Mouse (Mus musculus): ENCODE data around the gene Fbxo5. TPM values are rescaled to one million over a fixed set of nuclear protein-coding genes. Genes with fewer than 3 reads are reported as not detected.
A peak's percentile ranks its signal among the peaks of the same experiment; 100 is the strongest.

Gene Fbxo5
- polyA plus RNA-seq, 1 experiment from 2014 or later = 44.8 TPM

- no peak for DNase-seq (ENCODE audit: low spot score)
- Histone ChIP-seq H3K4me1 (ENCODE audit: control insufficient read depth, insufficient read depth, low read length) (peaks cover 16% of the 10 kb centered on the region), H3K27me3 (replicated peaks; ENCODE audit: control insufficient read depth, insufficient read depth, low read length) (no peaks in the 10 kb centered on the region), H3K36me3 (ENCODE audit: control insufficient read depth, insufficient read depth, low read length) (peaks cover 59% of the 10 kb centered on the region), H3K9me3 (ENCODE audit: control insufficient read depth, low read length) (no peaks in the 10 kb centered on the region), H3K9ac (ENCODE audit: low read depth, low read length) (no peak overlapping the region), H3K4me3 (ENCODE audit: low read depth, low read length) (no peak overlapping the region), H3K27ac (replicated peaks; ENCODE audit: low read depth, low read length) (no peak overlapping the region), H3K4me2 (ENCODE audit: low read depth, low read length) (no peak overlapping the region)
- no peak for ATAC-seq (ENCODE audit: low read depth)
- 93% methylated on average over 3 of the region's 3 CpGs for WGBS
These were observed 13.4 kb upstream of the Fbxo5 start for GRCm38 (mm10) chr10:5818772-5819171.

- ATAC-seq (ENCODE audit: low read depth) (no peak), DNase-seq (ENCODE audit: low spot score) (no peak)
- H3K9ac ChIP-seq (ENCODE audit: low read depth, low read length) = no peak overlapping the region
- no peaks in the 10 kb centered on the region for H3K9me3 ChIP-seq (ENCODE audit: control insufficient read depth, low read length)
- H3K4me3 ChIP-seq (ENCODE audit: low read depth, low read length) = no peak overlapping the region
- peaks cover 80% of the 10 kb centered on the region for H3K36me3 ChIP-seq (ENCODE audit: control insufficient read depth, insufficient read depth, low read length)
- no peak overlapping the region for H3K4me2 ChIP-seq (ENCODE audit: low read depth, low read length)
- H3K27me3 ChIP-seq (replicated peaks; ENCODE audit: control insufficient read depth, insufficient read depth, low read length) = no peaks in the 10 kb centered on the region
- 95% methylated on average over 2 of the region's 2 CpGs for WGBS
- H3K27ac ChIP-seq (replicated peaks; ENCODE audit: low read depth, low read length) = no peak overlapping the region
- no peaks in the 10 kb centered on the region for H3K4me1 ChIP-seq (ENCODE audit: control insufficient read depth, insufficient read depth, low read length)
These were observed 10.6 kb upstream of the Fbxo5 start for GRCm38 (mm10) chr10:5815968-5816367.

- H3K36me3 ChIP-seq (ENCODE audit: control insufficient read depth, insufficient read depth, low read length) = peaks cover 68% of the 10 kb centered on the region
- H3K27ac ChIP-seq (replicated peaks; ENCODE audit: low read depth, low read length) = no peak overlapping the region
- ATAC-seq (ENCODE audit: low read depth) (no peak), DNase-seq (ENCODE audit: low spot score) (no peak)
- H3K4me1 ChIP-seq (ENCODE audit: control insufficient read depth, insufficient read depth, low read length) = no peaks in the 10 kb centered on the region
- WGBS = 92% methylated on average over 11 of the region's 11 CpGs
- no peaks in the 10 kb centered on the region for H3K9me3 ChIP-seq (ENCODE audit: control insufficient read depth, low read length)
- no peak overlapping the region for H3K9ac ChIP-seq (ENCODE audit: low read depth, low read length)
- no peaks in the 10 kb centered on the region for H3K27me3 ChIP-seq (replicated peaks; ENCODE audit: control insufficient read depth, insufficient read depth, low read length)
- no peak overlapping the region for H3K4me2 ChIP-seq (ENCODE audit: low read depth, low read length)
- H3K4me3 ChIP-seq (ENCODE audit: low read depth, low read length) = no peak overlapping the region
These were observed 8.3 kb upstream of the Fbxo5 start for GRCm38 (mm10) chr10:5813724-5814123.

- H3K4me2 ChIP-seq (ENCODE audit: low read depth, low read length) = no peak overlapping the region
- no peak overlapping the region for H3K4me3 ChIP-seq (ENCODE audit: low read depth, low read length)
- ATAC-seq (ENCODE audit: low read depth) = no peak
- no peak for DNase-seq (ENCODE audit: low spot score)
- no peak overlapping the region for H3K9ac ChIP-seq (ENCODE audit: low read depth, low read length)
- peaks cover 15% of the 10 kb centered on the region for H3K36me3 ChIP-seq (ENCODE audit: control insufficient read depth, insufficient read depth, low read length)
- H3K27ac ChIP-seq (replicated peaks; ENCODE audit: low read depth, low read length) = 0 out of 2 replicates have a peak overlapping the region, but pooled peaks have one; percentile 15
- H3K4me1 ChIP-seq (ENCODE audit: control insufficient read depth, insufficient read depth, low read length) = peaks cover 3% of the 10 kb centered on the region; the same call in 1 of the 2 replicates
- 54% methylated on average over 2 of the region's 2 CpGs for WGBS
- no peaks in the 10 kb centered on the region for H3K9me3 ChIP-seq (ENCODE audit: control insufficient read depth, low read length)
- no peaks in the 10 kb centered on the region for H3K27me3 ChIP-seq (replicated peaks; ENCODE audit: control insufficient read depth, insufficient read depth, low read length)
These were observed 2.3 kb upstream of the Fbxo5 start for GRCm38 (mm10) chr10:5807683-5808082.

- Histone ChIP-seq H3K27ac (replicated peaks; ENCODE audit: low read depth, low read length) (no peak overlapping the region; the same call in 1 of the 2 replicates), H3K27me3 (replicated peaks; ENCODE audit: control insufficient read depth, insufficient read depth, low read length) (no peaks in the 10 kb centered on the region), H3K9me3 (ENCODE audit: control insufficient read depth, low read length) (no peaks in the 10 kb centered on the region), H3K9ac (ENCODE audit: low read depth, low read length) (no peak overlapping the region), H3K4me3 (ENCODE audit: low read depth, low read length) (no peak overlapping the region), H3K4me1 (ENCODE audit: control insufficient read depth, insufficient read depth, low read length) (peaks cover 5% of the 10 kb centered on the region; the same call in 1 of the 2 replicates), H3K4me2 (ENCODE audit: low read depth, low read length) (no peak overlapping the region), H3K36me3 (ENCODE audit: control insufficient read depth, insufficient read depth, low read length) (peaks cover 14% of the 10 kb centered on the region)
- ATAC-seq (ENCODE audit: low read depth) = no peak
- no peak for DNase-seq (ENCODE audit: low spot score)
- WGBS = 82% methylated on average over 4 of the region's 4 CpGs
These were observed 1.6 kb upstream of the Fbxo5 start for GRCm38 (mm10) chr10:5806996-5807395.

GRCm38 (mm10) chr10:5806416-5806815 lies 1.0 kb upstream of the Fbxo5 start:
- peak overlapping the region; percentile 80 for H3K4me3 ChIP-seq (ENCODE audit: low read depth, low read length)
- peak overlapping the region; percentile 66 for H3K9ac ChIP-seq (ENCODE audit: low read depth, low read length)
- peak overlapping the region; percentile 92 for H3K4me2 ChIP-seq (ENCODE audit: low read depth, low read length)
- H3K36me3 ChIP-seq (ENCODE audit: control insufficient read depth, insufficient read depth, low read length) = peaks cover 14% of the 10 kb centered on the region
- DNase-seq (ENCODE audit: low spot score) = no peak
- H3K27ac ChIP-seq (replicated peaks; ENCODE audit: low read depth, low read length) = peak overlapping the region; percentile 88
- peaks cover 5% of the 10 kb centered on the region; the same call in 1 of the 2 replicates for H3K4me1 ChIP-seq (ENCODE audit: control insufficient read depth, insufficient read depth, low read length)
- 17% methylated on average over 8 of the region's 8 CpGs for WGBS
- ATAC-seq (ENCODE audit: low read depth) = no peak
- H3K27me3 ChIP-seq (replicated peaks; ENCODE audit: control insufficient read depth, insufficient read depth, low read length) = no peaks in the 10 kb centered on the region
- H3K9me3 ChIP-seq (ENCODE audit: control insufficient read depth, low read length) = no peaks in the 10 kb centered on the region

GRCm38 (mm10) chr10:5805731-5806307 lies 419 bp upstream of the Fbxo5 start:
- H3K9ac ChIP-seq (ENCODE audit: low read depth, low read length) = peak overlapping the region; percentile 66
- H3K4me2 ChIP-seq (ENCODE audit: low read depth, low read length) = peak overlapping the region; percentile 92
- H3K27me3 ChIP-seq (replicated peaks; ENCODE audit: control insufficient read depth, insufficient read depth, low read length) = no peaks in the 10 kb centered on the region
- H3K9me3 ChIP-seq (ENCODE audit: control insufficient read depth, low read length) = no peaks in the 10 kb centered on the region
- H3K4me1 ChIP-seq (ENCODE audit: control insufficient read depth, insufficient read depth, low read length) = peaks cover 5% of the 10 kb centered on the region; the same call in 1 of the 2 replicates
- DNase-seq (ENCODE audit: low spot score) (peak; percentile 99), ATAC-seq (ENCODE audit: low read depth) (peak; percentile 96)
- H3K4me3 ChIP-seq (ENCODE audit: low read depth, low read length) = peak overlapping the region; percentile 80
- WGBS = 0% methylated on average over 32 of the region's 43 CpGs
- peak overlapping the region; percentile 88 for H3K27ac ChIP-seq (replicated peaks; ENCODE audit: low read depth, low read length)
- H3K36me3 ChIP-seq (ENCODE audit: control insufficient read depth, insufficient read depth, low read length) = peaks cover 19% of the 10 kb centered on the region

GRCm38 (mm10) chr10:5804691-5805156 lies 676 bp downstream of the Fbxo5 start:
- 1% methylated on average over 13 of the region's 24 CpGs for WGBS
- Histone ChIP-seq H3K27me3 (replicated peaks; ENCODE audit: control insufficient read depth, insufficient read depth, low read length) (no peaks in the 10 kb centered on the region), H3K4me3 (ENCODE audit: low read depth, low read length) (peak overlapping the region; percentile 80), H3K4me1 (ENCODE audit: control insufficient read depth, insufficient read depth, low read length) (peaks cover 5% of the 10 kb centered on the region; the same call in 1 of the 2 replicates), H3K27ac (replicated peaks; ENCODE audit: low read depth, low read length) (peak overlapping the region; percentile 74), H3K4me2 (ENCODE audit: low read depth, low read length) (peak overlapping the region; percentile 92), H3K9me3 (ENCODE audit: control insufficient read depth, low read length) (no peaks in the 10 kb centered on the region), H3K9ac (ENCODE audit: low read depth, low read length) (peak overlapping the region; percentile 73), H3K36me3 (ENCODE audit: control insufficient read depth, insufficient read depth, low read length) (peaks cover 30% of the 10 kb centered on the region)
- ATAC-seq (ENCODE audit: low read depth) = peak; percentile 11; the same call in 1 of the 2 replicates
- peak; percentile 17 for DNase-seq (ENCODE audit: low spot score)

GRCm38 (mm10) chr10:5803739-5804138 lies 1.7 kb downstream of the Fbxo5 start:
- no peak for ATAC-seq (ENCODE audit: low read depth)
- H3K4me3 ChIP-seq (ENCODE audit: low read depth, low read length) = peak overlapping the region; percentile 80
- H3K4me1 ChIP-seq (ENCODE audit: control insufficient read depth, insufficient read depth, low read length) = peaks cover 5% of the 10 kb centered on the region; the same call in 1 of the 2 replicates
- H3K27ac ChIP-seq (replicated peaks; ENCODE audit: low read depth, low read length) = no peak overlapping the region
- peak overlapping the region; percentile 92 for H3K4me2 ChIP-seq (ENCODE audit: low read depth, low read length)
- peak overlapping the region; percentile 63 for H3K9ac ChIP-seq (ENCODE audit: low read depth, low read length)
- H3K27me3 ChIP-seq (replicated peaks; ENCODE audit: control insufficient read depth, insufficient read depth, low read length) = no peaks in the 10 kb centered on the region
- 3% methylated on average over 1 of the region's 1 CpGs for WGBS
- H3K9me3 ChIP-seq (ENCODE audit: control insufficient read depth, low read length) = no peaks in the 10 kb centered on the region
- peaks cover 35% of the 10 kb centered on the region for H3K36me3 ChIP-seq (ENCODE audit: control insufficient read depth, insufficient read depth, low read length)
- no peak for DNase-seq (ENCODE audit: low spot score)

All from embryonic facial prominence, embryonic 14.5 days (tissue).